Mouse (Mus musculus): ENCODE measurements around the gene Pdcd7. TPM values are rescaled to one million over a fixed set of nuclear protein-coding genes. Genes with fewer than 3 reads are reported as not detected.

The Pdcd7 gene
- total RNA-seq, 4 experiments from 2014 or later: 18.6 to 23.1 (median 19.9) TPM

- peak; percentile 70 for DNase-seq
These were observed 11.1 kb downstream of the Pdcd7 start for GRCm38 (mm10) chr9:65356971-65357370.

- no peak for DNase-seq
These were observed 13.1 kb downstream of the Pdcd7 start for GRCm38 (mm10) chr9:65358956-65359480.

- no peak for DNase-seq
These were observed 14.9 kb downstream of the Pdcd7 start, which contains the start of gene Ubap1l for GRCm38 (mm10) chr9:65360641-65361448. Ubap1l (plus strand) TSS chr9:65361041.

GRCm38 (mm10) chr9:65363684-65364083 lies 17.8 kb downstream of the Pdcd7 start:
- DNase-seq: no peak

GRCm38 (mm10) chr9:65365721-65366120 lies 19.8 kb downstream of the Pdcd7 start:
- DNase-seq: no peak

GRCm38 (mm10) chr9:65371756-65372155 lies 25.9 kb downstream of the Pdcd7 start:
- no peak for DNase-seq

GRCm38 (mm10) chr9:65372449-65372848 lies 26.5 kb downstream of the Pdcd7 start:
- no peak for DNase-seq

- no peak for DNase-seq
These were observed 28.7 kb downstream of the Pdcd7 start for GRCm38 (mm10) chr9:65374468-65375162.

- DNase-seq: no peak
These were observed 29.4 kb downstream of the Pdcd7 start for GRCm38 (mm10) chr9:65375163-65375934.

- no peak for DNase-seq
These were observed 35.2 kb downstream of the Pdcd7 start for GRCm38 (mm10) chr9:65381017-65381590.

- DNase-seq: no peak
These were observed 36.3 kb downstream of the Pdcd7 start for GRCm38 (mm10) chr9:65382031-65382750.

GRCm38 (mm10) chr9:65382751-65383097 lies 36.8 kb downstream of the Pdcd7 start:
- no peak for DNase-seq

GRCm38 (mm10) chr9:65384276-65384675 lies 38.4 kb downstream of the Pdcd7 start:
- no peak for DNase-seq

- no peak for DNase-seq
These were observed 40.7 kb downstream of the Pdcd7 start for GRCm38 (mm10) chr9:65386373-65387140.

- DNase-seq: no peak
These were observed 45.1 kb downstream of the Pdcd7 start for GRCm38 (mm10) chr9:65390752-65391612.

GRCm38 (mm10) chr9:65391613-65391964 lies 45.7 kb downstream of the Pdcd7 start, which contains the start of gene Kbtbd13:
Kbtbd13 (minus strand) TSS chr9:65391652.
- no peak for DNase-seq

GRCm38 (mm10) chr9:65392638-65393364 lies 46.9 kb downstream of the Pdcd7 start:
- DNase-seq: peak; percentile 48

GRCm38 (mm10) chr9:65393606-65394005 lies 47.7 kb downstream of the Pdcd7 start:
- no peak for DNase-seq

- no peak for DNase-seq
These were observed 48.5 kb downstream of the Pdcd7 start for GRCm38 (mm10) chr9:65394360-65394759.

Data from adrenal gland, adult 8-10 months (tissue).